Mouse (Mus musculus): ENCODE data around the gene Fbxo6. TPM values are rescaled to one million over a fixed set of nuclear protein-coding genes. Genes with fewer than 3 reads are reported as not detected.
A peak's percentile ranks its signal among the peaks of the same experiment; 100 is the strongest.
"Not testable (repeated sequence)": the region's sequence is repeated elsewhere in the genome, so short reads cannot be mapped to it uniquely, and the experiment has no call there.

The Fbxo6 gene
- 10 to 100 TPM; 26.8 to 33.5 TPM for total RNA-seq (2021)

- DNase-seq (ENCODE audit: low spot score in 2 of 2), result peak; percentile 85 to 87
- intact Hi-C loops (cut with DNase I), result no loop called here
These were observed at the start of gene Fbxo6 for GRCm38 (mm10) chr4:148151267-148152168. Fbxo6 (minus strand) TSS chr4:148152140.

DNA sequence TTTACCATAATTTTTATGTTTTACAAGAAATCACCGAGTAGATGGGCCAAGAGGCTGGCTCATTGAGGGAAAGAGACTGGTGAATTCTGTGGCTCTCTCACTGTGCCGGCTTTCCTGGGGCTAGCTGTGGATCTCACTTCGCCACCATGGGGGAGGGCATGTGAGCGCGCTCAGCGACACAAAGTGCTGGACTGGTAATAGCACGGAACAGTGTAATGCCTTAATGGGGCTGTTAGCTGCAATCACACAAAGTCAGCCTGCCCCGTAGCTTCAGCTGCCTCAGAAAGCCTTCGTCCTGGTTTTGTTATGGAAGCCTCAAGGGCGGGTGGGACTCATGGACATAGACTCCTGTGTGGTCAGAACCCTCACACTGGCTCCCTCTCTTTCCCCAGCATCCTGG is 46.8 kb upstream of the Fbxo6 start:
- DNase-seq (ENCODE audit: low spot score in 2 of 2), result no peak

GRCm38 (mm10) chr4:148194400-148194799 is 42.5 kb upstream of the Fbxo6 start:
- intact Hi-C loops (cut with DNase I), result no loop called here
- no peak for DNase-seq (ENCODE audit: low spot score in 2 of 2)

More for the DNA sequence above, 46.8 kb upstream of the Fbxo6 start:
- intact Hi-C loops (cut with DNase I), result no loop called here

DNA sequence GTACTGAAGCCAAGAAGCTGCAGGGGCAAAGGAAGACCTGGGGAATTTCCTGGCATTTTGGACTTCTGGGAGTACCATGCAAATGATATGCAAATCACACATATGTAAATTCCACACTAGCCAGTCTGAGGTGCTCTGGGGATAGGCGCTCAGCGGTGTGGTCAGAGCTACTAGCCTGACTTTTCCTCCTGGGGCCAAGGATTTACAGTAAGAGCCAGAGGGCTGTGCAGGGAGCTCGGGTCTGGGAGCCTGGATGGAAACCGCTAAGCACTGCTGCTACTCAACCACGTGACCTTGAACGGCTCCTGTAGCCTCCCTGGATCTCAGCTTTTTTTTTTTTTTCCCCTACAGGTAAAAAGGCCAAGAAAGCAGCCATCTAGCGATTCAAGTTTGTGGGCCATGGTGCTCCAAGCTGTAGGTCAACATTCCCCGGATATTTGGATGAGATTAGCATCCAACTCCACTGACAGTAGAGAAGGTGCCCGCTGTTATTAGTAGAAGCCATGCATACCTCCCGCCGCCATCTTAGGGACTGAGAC is 40.8 kb upstream of the Fbxo6 start:
- DNase-seq (ENCODE audit: low spot score in 2 of 2), result no peak
- intact Hi-C loops (cut with DNase I), result no loop called here

GRCm38 (mm10) chr4:148188767-148189166 is 36.8 kb upstream of the Fbxo6 start:
- intact Hi-C loops (cut with DNase I), result not testable (repeated sequence)

GRCm38 (mm10) chr4:148185819-148186218 is 33.9 kb upstream of the Fbxo6 start:
- no peak for DNase-seq (ENCODE audit: low spot score in 2 of 2)
- intact Hi-C loops (cut with DNase I), result no loop called here

More at GRCm38 (mm10) chr4:148188767-148189166, 36.8 kb upstream of the Fbxo6 start:
- not testable (repeated sequence) for DNase-seq (ENCODE audit: low spot score in 2 of 2)

GRCm38 (mm10) chr4:148184564-148184963 is 32.6 kb upstream of the Fbxo6 start:
- no peak for DNase-seq (ENCODE audit: low spot score in 2 of 2)
- intact Hi-C loops (cut with DNase I), result no loop called here

DNA sequence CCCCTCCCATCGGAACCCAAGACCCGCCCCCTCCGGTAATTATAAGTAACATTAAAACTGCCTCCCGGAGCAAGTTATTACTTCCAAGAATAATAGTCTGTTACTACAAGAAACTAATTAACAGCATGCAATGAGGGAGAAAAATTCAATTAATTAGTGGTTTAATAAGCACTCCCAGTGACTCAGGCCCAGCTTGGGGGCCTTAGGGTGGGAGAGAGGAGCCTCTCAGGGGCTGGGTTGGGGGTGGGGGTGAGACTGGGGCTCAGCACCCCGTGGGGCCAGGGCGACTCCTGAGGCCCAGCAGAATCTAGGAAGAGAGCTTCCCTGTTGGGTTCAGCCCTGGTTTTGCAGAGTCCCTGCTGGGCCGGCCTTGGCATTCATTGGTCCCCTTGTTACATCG is 30.4 kb upstream of the Fbxo6 start:
- intact Hi-C loops (cut with DNase I), result no loop called here

GRCm38 (mm10) chr4:148181483-148181882 is 29.5 kb upstream of the Fbxo6 start:
- intact Hi-C loops (cut with DNase I), result no loop called here
- DNase-seq (ENCODE audit: low spot score in 2 of 2), result no peak

More for the DNA sequence above, 30.4 kb upstream of the Fbxo6 start:
- DNase-seq (ENCODE audit: low spot score in 2 of 2), result no peak

DNA sequence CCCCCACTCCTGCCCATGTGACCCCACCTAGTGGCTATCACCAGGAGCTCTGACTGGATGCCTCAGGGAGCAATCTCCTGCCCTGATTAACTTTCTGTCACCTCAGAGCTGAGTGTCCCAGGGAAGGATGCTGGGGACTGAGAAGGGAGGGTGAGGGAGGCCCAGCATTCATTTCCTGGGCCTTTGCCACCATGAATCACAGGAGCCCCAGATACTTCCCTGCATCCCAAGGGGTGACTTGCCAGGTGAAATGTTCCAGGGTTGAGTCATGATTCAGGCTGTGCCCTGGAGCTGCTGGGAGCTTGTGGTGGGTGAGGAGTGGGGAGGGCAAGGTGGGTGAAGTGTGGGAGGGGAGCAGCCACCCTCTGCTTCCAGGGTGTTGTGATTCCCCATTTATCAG is 25.8 kb upstream of the Fbxo6 start:
- DNase-seq (ENCODE audit: low spot score in 2 of 2), result no peak
- intact Hi-C loops (cut with DNase I), result no loop called here

DNA sequence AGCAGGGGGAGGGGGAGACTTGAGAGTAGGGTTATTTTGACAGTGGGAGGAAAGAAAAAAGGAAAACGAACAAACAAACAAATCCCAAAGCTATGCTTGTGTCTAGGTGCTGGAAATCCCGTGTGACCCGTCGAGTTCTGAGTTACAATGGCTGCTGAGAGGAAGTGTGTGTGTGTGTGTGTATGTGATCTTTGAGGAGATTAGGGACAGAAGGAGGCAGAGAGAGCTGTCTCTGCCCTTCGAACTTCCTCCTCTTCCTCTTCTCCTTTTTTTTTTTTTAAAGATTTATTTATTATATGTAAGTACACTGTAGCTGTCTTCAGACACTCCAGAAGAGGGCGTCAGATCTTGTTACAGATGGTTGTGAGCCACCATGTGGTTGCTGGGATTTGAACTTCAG is 24.7 kb upstream of the Fbxo6 start:
- DNase-seq (ENCODE audit: low spot score in 2 of 2); intact Hi-C loops (cut with DNase I): not testable (repeated sequence)

- no peak for DNase-seq (ENCODE audit: low spot score in 2 of 2)
- intact Hi-C loops (cut with DNase I), result loop anchor here (2.0 to 5.0 kb wide), 2 partner anchors 43 to 112 kb away; partner anchors contain the start of gene Disp3
These were observed 22.5 kb upstream of the Fbxo6 start for GRCm38 (mm10) chr4:148174495-148174862.

DNA sequence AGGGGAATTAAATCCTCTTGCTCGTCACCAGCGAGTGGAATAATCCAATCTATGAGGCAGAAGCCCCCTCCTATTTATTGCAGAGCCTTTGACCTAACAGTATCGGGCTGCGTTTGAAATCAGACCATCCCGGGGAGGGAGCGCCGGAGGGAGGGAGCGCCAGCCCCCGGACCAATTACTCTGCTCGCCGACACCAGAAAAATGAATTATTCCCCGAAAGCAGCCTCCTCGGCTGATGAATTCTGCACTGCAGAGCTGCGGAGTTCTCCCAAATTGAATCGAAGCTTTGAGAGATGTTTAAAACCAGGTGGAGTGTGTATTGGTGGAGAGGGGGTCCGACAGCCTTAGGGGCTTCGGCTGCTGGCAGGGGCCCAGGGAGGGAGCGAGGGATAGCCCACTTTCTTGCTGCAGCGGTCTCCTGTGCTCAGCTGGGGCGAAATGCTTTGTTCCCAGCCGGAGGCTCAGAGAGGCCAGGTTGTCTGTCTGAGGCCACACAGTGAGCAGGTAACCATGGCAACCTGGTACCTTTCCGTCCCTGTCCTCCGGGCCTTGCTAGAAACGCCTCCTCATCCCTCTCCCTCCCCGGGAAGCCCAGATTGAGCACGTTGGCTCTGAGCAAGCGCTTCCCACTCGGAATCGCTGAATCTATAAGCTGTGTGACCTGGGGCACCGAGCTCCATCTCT is 22.0 kb upstream of the Fbxo6 start:
- DNase-seq (ENCODE audit: low spot score in 2 of 2), result peak; percentile 61 to 77
- intact Hi-C loops (cut with DNase I), result loop anchor here (2.0 to 5.0 kb wide), 2 partner anchors 43 to 113 kb away; partner anchors contain the start of gene Disp3

GRCm38 (mm10) chr4:148171261-148171660 is 19.3 kb upstream of the Fbxo6 start:
- no peak for DNase-seq (ENCODE audit: low spot score in 2 of 2)
- intact Hi-C loops (cut with DNase I), result loop anchor here (2.0 to 5.0 kb wide), 2 partner anchors 46 to 258 kb away; no protein-coding TSS in a partner anchor

DNA sequence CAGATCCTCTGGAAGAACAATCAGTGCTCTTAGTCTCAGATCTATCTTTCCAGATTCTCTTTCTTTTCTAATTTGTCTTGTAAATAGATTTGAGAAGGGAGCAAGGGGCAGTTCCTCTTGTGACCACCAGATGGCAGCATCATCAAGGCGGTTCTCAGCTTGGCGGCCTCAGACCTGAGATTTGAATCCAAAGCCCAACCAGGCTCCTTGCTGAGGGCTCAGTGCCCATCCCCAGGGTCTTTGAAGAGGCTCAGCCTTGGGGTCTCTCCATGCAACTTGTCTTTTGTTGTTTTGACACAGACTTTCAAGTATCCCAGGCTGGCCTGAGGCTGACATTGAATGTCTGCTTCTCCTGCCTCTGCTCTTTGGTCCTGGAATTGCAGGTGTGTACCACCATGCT is 18.9 kb upstream of the Fbxo6 start:
- DNase-seq (ENCODE audit: low spot score in 2 of 2), result peak; percentile 49 to 57
- intact Hi-C loops (cut with DNase I), result loop anchor here (2.0 to 5.0 kb wide), 2 partner anchors 46 to 258 kb away; no protein-coding TSS in a partner anchor

DNA sequence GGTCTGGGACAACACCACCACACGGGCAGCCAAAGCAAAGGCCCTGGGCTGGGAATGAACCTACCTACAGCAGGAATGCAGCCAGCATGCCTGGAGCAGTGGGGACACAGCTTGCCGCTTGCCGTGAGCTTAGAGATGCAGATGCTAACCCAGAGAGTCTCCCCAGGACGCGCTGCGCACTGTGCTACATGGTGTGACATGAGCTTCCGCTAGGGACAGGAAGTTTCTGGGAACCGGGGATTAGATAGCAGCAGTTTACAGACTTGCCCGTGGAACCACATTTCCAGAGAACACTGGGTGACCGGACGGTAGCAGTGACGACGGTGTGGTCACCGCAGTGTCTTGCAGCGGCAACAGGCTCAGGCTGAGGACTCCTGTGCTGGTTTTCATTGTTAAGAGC is 17.6 kb upstream of the Fbxo6 start:
- no peak for DNase-seq (ENCODE audit: low spot score in 2 of 2)
- intact Hi-C loops (cut with DNase I), result no loop called here

GRCm38 (mm10) chr4:148168287-148168686 is 16.3 kb upstream of the Fbxo6 start:
- intact Hi-C loops (cut with DNase I), result no loop called here
- DNase-seq (ENCODE audit: low spot score in 2 of 2), result no peak

GRCm38 (mm10) chr4:148166986-148167385 is 15.0 kb upstream of the Fbxo6 start:
- intact Hi-C loops (cut with DNase I), result no loop called here
- DNase-seq (ENCODE audit: low spot score in 2 of 2), result peak; percentile 45 to 64

GRCm38 (mm10) chr4:148166431-148166830 is 14.5 kb upstream of the Fbxo6 start:
- intact Hi-C loops (cut with DNase I), result no loop called here
- peak; percentile 66 to 73 for DNase-seq (ENCODE audit: low spot score in 2 of 2)

GRCm38 (mm10) chr4:148165551-148165950 is 13.6 kb upstream of the Fbxo6 start:
- DNase-seq (ENCODE audit: low spot score in 2 of 2), result no peak

More at GRCm38 (mm10) chr4:148165551-148165950, 13.6 kb upstream of the Fbxo6 start:
- intact Hi-C loops (cut with DNase I), result loop anchor here (2.0 kb wide), 1 partner anchor 51 kb away; no protein-coding TSS in a partner anchor

Measured in left cerebral cortex, postnatal 36 days (tissue).